Mouse (Mus musculus) megakaryocyte, embryonic 14.5 days (primary cell): ENCODE measurements around the gene Grik5.

Source experiments
- FLI1 ChIP-seq: IDR thresholded peaks from 2 replicates; pipeline ENCODE4 v1.6.1; 2012; ENCODE audit warnings: low read length, inconsistent platforms, mixed read lengths
- GATA1 ChIP-seq: IDR thresholded peaks from 3 replicates; pipeline ENCODE4 v1.6.1; 2012; ENCODE audit warnings: mixed read lengths, low read length, inconsistent platforms, borderline replicate concordance

DNA sequence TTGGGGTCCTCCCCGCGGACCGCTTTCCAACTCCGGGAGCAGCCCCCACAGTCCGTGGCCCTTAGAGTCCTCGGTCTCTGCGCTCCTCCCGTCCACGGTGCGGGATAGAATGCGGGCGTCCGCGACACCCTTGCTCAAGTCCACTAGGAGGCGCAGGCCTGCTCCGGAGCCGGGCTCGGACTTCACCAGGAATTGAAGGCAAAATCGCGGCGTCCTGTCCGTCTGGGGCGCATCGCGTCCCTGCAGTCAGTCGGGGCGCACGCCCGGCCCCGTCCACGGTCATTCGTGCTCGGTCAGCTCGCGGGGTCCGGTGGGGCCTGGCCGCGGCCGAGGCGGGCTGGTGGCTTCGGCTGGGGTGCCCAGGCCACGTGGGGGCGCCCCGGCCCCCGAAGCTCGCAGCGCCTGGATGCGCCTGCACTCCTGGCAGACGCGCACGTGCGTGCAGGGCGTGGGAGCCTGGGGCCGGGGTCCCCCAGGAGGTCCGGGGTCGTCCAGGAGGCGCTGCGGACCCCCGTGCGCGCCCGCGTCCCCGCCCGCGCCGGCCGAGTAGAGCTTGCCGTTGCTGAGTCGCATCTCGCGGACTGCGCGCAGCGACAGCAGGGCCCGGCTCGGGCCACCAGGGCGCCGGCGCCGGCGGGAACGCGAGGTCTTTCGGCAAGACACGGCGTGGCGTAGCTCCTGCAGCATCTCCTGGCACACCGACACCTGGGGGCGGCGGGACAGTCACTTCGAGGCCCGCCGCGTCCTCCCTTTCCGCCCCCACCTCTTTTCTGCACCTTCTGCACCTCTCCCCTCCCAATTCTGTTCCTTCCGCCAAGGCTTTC is 61.8 kb downstream of the Grik5 start:
- TF ChIP-seq FLI1: no peak
- no peak for TF ChIP-seq GATA1
